Mouse (Mus musculus): ENCODE measurements at regions not wholly inside any gene's neighbourhood (a gene's known extent, or its start where the extent isn't known, plus 50 kb on each side); places are given as distances from the start of the nearest gene placed in this dataset.

GRCm38 (mm10) chr1:189978244-189978643 lies 56.1 kb upstream of the Smyd2 start:
- TF ChIP-seq USF1 (IDR thresholded peaks at IDR 0.05; ENCODE audit: low read depth) = no peak
- no peak for TF ChIP-seq E2F4 (IDR thresholded peaks at IDR 0.05; ENCODE audit: insufficient read depth)
- no peak for TF ChIP-seq MYOG (IDR thresholded peaks at IDR 0.05; ENCODE audit: control insufficient read depth in 1 of 3, insufficient read depth in 1 of 3, insufficient read length in 2 of 3, low read depth in 2 of 3)
- no peak for TF ChIP-seq TCF12 (IDR thresholded peaks at IDR 0.05; ENCODE audit: insufficient read depth, poor library complexity, severe bottlenecking)
- no peak for TF ChIP-seq POLR2A (IDR thresholded peaks at IDR 0.05; ENCODE audit: insufficient read length, low read depth)
- TF ChIP-seq MYOD1 (IDR thresholded peaks at IDR 0.05; ENCODE audit: control insufficient read depth in 1 of 3, insufficient read length in 2 of 3, low read depth in 2 of 3) = no peak
- TF ChIP-seq SRF (IDR thresholded peaks at IDR 0.05; ENCODE audit: control insufficient read depth, insufficient read length, low read depth) = no peak
- TF ChIP-seq REST (IDR thresholded peaks at IDR 0.05; ENCODE audit: insufficient read depth, insufficient read length) = no peak
- TF ChIP-seq MAX (IDR thresholded peaks at IDR 0.05; ENCODE audit: low read depth) = no peak
- TF ChIP-seq POLR2AphosphoS2 (IDR thresholded peaks at IDR 0.05; ENCODE audit: insufficient read length, low read depth) = no peak
- TF ChIP-seq CEBPB (IDR thresholded peaks at IDR 0.05; ENCODE audit: insufficient read depth, poor library complexity, severe bottlenecking) = no peak
- no peak for TF ChIP-seq TCF3 (IDR thresholded peaks at IDR 0.05; ENCODE audit: insufficient read length, low read depth)
- no peak overlapping the region for H3K4me3 ChIP-seq
- H3K4me2 ChIP-seq (ENCODE audit: low read depth) = no peak overlapping the region
- no peaks in the 10 kb centered on the region for H3K36me3 ChIP-seq (ENCODE audit: control insufficient read depth, insufficient read depth)
- H3K27me3 ChIP-seq (ENCODE audit: control insufficient read depth, insufficient read depth, insufficient read length) = peaks cover 41% of the 10 kb centered on the region
- H3ac ChIP-seq (ENCODE audit: control insufficient read depth, insufficient read length) = no peak overlapping the region
- no peaks in the 10 kb centered on the region for H3K79me2 ChIP-seq (ENCODE audit: control insufficient read depth, insufficient read depth)

- no peaks in the 10 kb centered on the region for H3K36me3 ChIP-seq (ENCODE audit: control insufficient read depth, insufficient read depth)
- TF ChIP-seq SRF (IDR thresholded peaks at IDR 0.05; ENCODE audit: control insufficient read depth, insufficient read length, low read depth) (no peak), REST (IDR thresholded peaks at IDR 0.05; ENCODE audit: insufficient read depth, insufficient read length) (no peak), MYOD1 (IDR thresholded peaks at IDR 0.05; ENCODE audit: control insufficient read depth in 1 of 3, insufficient read length in 2 of 3, low read depth in 2 of 3) (no peak), E2F4 (IDR thresholded peaks at IDR 0.05; ENCODE audit: insufficient read depth) (no peak), TCF3 (IDR thresholded peaks at IDR 0.05; ENCODE audit: insufficient read length, low read depth) (no peak), MYOG (IDR thresholded peaks at IDR 0.05; ENCODE audit: control insufficient read depth in 1 of 3, insufficient read depth in 1 of 3, insufficient read length in 2 of 3, low read depth in 2 of 3) (no peak), POLR2AphosphoS2 (IDR thresholded peaks at IDR 0.05; ENCODE audit: insufficient read length, low read depth) (no peak)
- H3K79me2 ChIP-seq (ENCODE audit: control insufficient read depth, insufficient read depth) = no peaks in the 10 kb centered on the region
- peaks cover 37% of the 10 kb centered on the region for H3K27me3 ChIP-seq (ENCODE audit: control insufficient read depth, insufficient read depth, insufficient read length)
- H3K4me3 ChIP-seq = no peak overlapping the region
- H3K4me2 ChIP-seq (ENCODE audit: low read depth) = no peak overlapping the region
- H3ac ChIP-seq (ENCODE audit: control insufficient read depth, insufficient read length) = no peak overlapping the region
Observed at GRCm38 (mm10) chr1:189975660-189976059, 53.5 kb upstream of the Smyd2 start.

- Histone ChIP-seq H3K79me2 (ENCODE audit: control insufficient read depth, insufficient read depth) (no peaks in the 10 kb centered on the region), H3K4me2 (ENCODE audit: low read depth) (peak overlapping the region; percentile 67), H3K36me3 (ENCODE audit: control insufficient read depth, insufficient read depth) (no peaks in the 10 kb centered on the region), H3ac (ENCODE audit: control insufficient read depth, insufficient read length) (no peak overlapping the region), H3K4me3 (no peak overlapping the region), H3K27me3 (ENCODE audit: control insufficient read depth, insufficient read depth, insufficient read length) (peaks cover 28% of the 10 kb centered on the region)
- TF ChIP-seq E2F4 (IDR thresholded peaks at IDR 0.05; ENCODE audit: insufficient read depth) = no peak
- no peak for TF ChIP-seq MAX (IDR thresholded peaks at IDR 0.05; ENCODE audit: low read depth)
- TF ChIP-seq SRF (IDR thresholded peaks at IDR 0.05; ENCODE audit: control insufficient read depth, insufficient read length, low read depth) = no peak
- no peak for TF ChIP-seq TCF12 (IDR thresholded peaks at IDR 0.05; ENCODE audit: insufficient read depth, poor library complexity, severe bottlenecking)
- TF ChIP-seq MYOD1 (IDR thresholded peaks at IDR 0.05; ENCODE audit: control insufficient read depth in 1 of 3, insufficient read length in 2 of 3, low read depth in 2 of 3) = no peak
- TF ChIP-seq REST (IDR thresholded peaks at IDR 0.05; ENCODE audit: insufficient read depth, insufficient read length) = no peak
- TF ChIP-seq POLR2A (IDR thresholded peaks at IDR 0.05; ENCODE audit: insufficient read length, low read depth) = no peak
- TF ChIP-seq MYOG (IDR thresholded peaks at IDR 0.05; ENCODE audit: control insufficient read depth in 1 of 3, insufficient read depth in 1 of 3, insufficient read length in 2 of 3, low read depth in 2 of 3) = no peak
- no peak for TF ChIP-seq CEBPB (IDR thresholded peaks at IDR 0.05; ENCODE audit: insufficient read depth, poor library complexity, severe bottlenecking)
- no peak for TF ChIP-seq POLR2AphosphoS2 (IDR thresholded peaks at IDR 0.05; ENCODE audit: insufficient read length, low read depth)
- TF ChIP-seq TCF3 (IDR thresholded peaks at IDR 0.05; ENCODE audit: insufficient read length, low read depth) = no peak
- TF ChIP-seq USF1 (IDR thresholded peaks at IDR 0.05; ENCODE audit: low read depth) = no peak
Observed at GRCm38 (mm10) chr1:189972790-189973406, 50.7 kb upstream of the Smyd2 start.
